Comparison of ENCODE assay signal across 20 mouse cellular contexts in the genomic region with DNA sequence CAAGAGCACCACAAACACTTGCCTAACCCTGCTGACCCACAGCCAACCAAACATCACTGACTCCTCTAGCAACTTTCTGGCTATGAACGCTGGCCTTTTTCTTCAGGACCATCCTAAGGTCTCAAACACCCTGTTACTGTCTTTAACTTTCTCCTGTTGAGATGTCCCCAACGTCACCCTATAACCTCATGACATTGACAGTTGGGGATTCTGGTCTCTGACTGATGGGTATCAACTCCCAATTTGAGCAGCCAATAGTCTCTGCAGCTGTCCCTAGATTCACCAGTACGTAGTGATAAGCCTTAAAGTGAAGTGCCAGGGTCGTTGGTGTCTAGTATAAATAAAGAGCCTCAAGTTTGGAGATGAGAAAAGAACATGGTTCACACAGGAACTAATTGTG. TPM values are rescaled to one million over a fixed set of nuclear protein-coding genes. Genes with fewer than 3 reads are reported as not detected.
DNase-seq lines count a peak whose midpoint lies in the region; TF ChIP-seq lines count a peak whose summit lies in the region.
"Had no signal": no experiment of that assay in that cellular context is flagged by ENCODE, and none has a peak within 500 bp of the region (broad histone marks: within the 10 kb centered on the region; RNA-seq: fewer than 3 reads in every experiment).

No protein-coding gene starts in this region.

- no peak for TF ChIP-seq POLR2A in MEL (IDR thresholded peaks at IDR 0.05; ENCODE audit: control insufficient read depth in 1 of 2, insufficient read depth in 1 of 2, low read depth in 1 of 2, low read length in 2 of 2, poor library complexity in 1 of 2)

- no peaks in the 10 kb centered on the region for H3K27me3 ChIP-seq in MEL (ENCODE audit: control insufficient read depth in 1 of 2, insufficient read depth in 2 of 2, low read length in 2 of 2)
- H3K27me3 ChIP-seq: CH12.LX, Patski had no signal

- TF ChIP-seq CTCF in MEL (IDR thresholded peaks at IDR 0.05 in 2 of 3, conservative IDR thresholded peaks at IDR 0.05 in 1 of 3; ENCODE audit: control insufficient read depth in 1 of 3, insufficient read depth in 1 of 3, low read depth in 2 of 3, low read length in 3 of 3, poor library complexity in 1 of 3, severe bottlenecking in 1 of 3): no peak

- TF ChIP-seq RAD21 in MEL (IDR thresholded peaks at IDR 0.05; ENCODE audit: low read depth, low read length): no peak

- TF ChIP-seq EP300 in MEL (IDR thresholded peaks at IDR 0.05; ENCODE audit: low read depth in 1 of 2, low read length in 2 of 2): peak in 1 of 2 experiments; percentile 66; a peak in 1 of 4 replicates

- peak; percentile 56 for DNase-seq in heart, adult 11 months
- no peak for DNase-seq in heart, postnatal 10 days
- peak; percentile 30 for DNase-seq in MEL (ENCODE audit: low read depth, low spot score)
- DNase-seq in left cerebral cortex, adult 11 months (ENCODE audit: low spot score): no peak
- DNase-seq: adrenal gland, adult 2 months; adrenal gland, adult 8-10 months; adrenal gland, postnatal 10 days; adrenal gland, postnatal 14 days; adrenal gland, postnatal 25 days; adrenal gland, postnatal 36 days; B cell, adult 2 months; cerebellum, adult 11 months; cerebellum, adult 11-12 months; cerebellum, adult 18-20 months; cerebellum, adult 2 months had no signal

- H3K36me3 ChIP-seq in MEL (ENCODE audit: control insufficient read depth in 1 of 2, insufficient read depth in 2 of 2, low read length in 2 of 2): no peaks in the 10 kb centered on the region
- H3K36me3 ChIP-seq: G1E had no signal

- H3K9ac ChIP-seq in MEL (ENCODE audit: control insufficient read depth, low read depth, low read length, poor library complexity, severe bottlenecking): no peak overlapping the region

- intact Hi-C loops in heart, postnatal 10 days (cut with DNase I): no loop called here

- H3K4me1 ChIP-seq in MEL (ENCODE audit: control insufficient read depth in 1 of 2, insufficient read depth in 2 of 2, low read length in 2 of 2): peaks cover 9 to 10% of the 10 kb centered on the region in 2 experiments

- H3K27ac ChIP-seq in MEL (ENCODE audit: control insufficient read depth, low read depth, low read length): peak overlapping the region; percentile 3; the same call in 1 of the 2 replicates

- no peaks in the 10 kb centered on the region for H3K79me2 ChIP-seq in MEL (ENCODE audit: control insufficient read depth, insufficient read depth, low read length, poor library complexity)

- no peak overlapping the region for H3K4me3 ChIP-seq in MEL (ENCODE audit: control insufficient read depth in 1 of 2, insufficient read depth in 1 of 2, low read depth in 2 of 2, low read length in 2 of 2)

- H3K9me3 ChIP-seq in MEL (replicated peaks; ENCODE audit: insufficient read depth, low read length): no peaks in the 10 kb centered on the region
- H3K9me3 ChIP-seq: G1E had no signal

TF ChIP-seq in MEL, 35 proteins besides CTCF, POLR2A, EP300 and RAD21:
- TF ChIP-seq MAFK (IDR thresholded peaks at IDR 0.05; ENCODE audit: borderline replicate concordance, low read depth, low read length) (no peak), USF2 (IDR thresholded peaks at IDR 0.05; ENCODE audit: borderline replicate concordance in 1 of 2, insufficient read depth in 1 of 2, low read depth in 1 of 2, low read length in 2 of 2) (no peak), MYB (IDR thresholded peaks at IDR 0.05; ENCODE audit: low read depth, low read length) (peak; percentile 70), MAX (IDR thresholded peaks at IDR 0.05; ENCODE audit: low read length) (no peak), TCF12 (IDR thresholded peaks at IDR 0.05; ENCODE audit: low read depth, low read length) (peak; percentile 23; the same call in 1 of the 2 replicates), ETS1 (IDR thresholded peaks at IDR 0.05; ENCODE audit: low read depth, low read length) (0 out of 2 replicates have a peak, but pooled peaks have one; percentile 12), NRF1 (IDR thresholded peaks at IDR 0.05; ENCODE audit: insufficient read depth, low read depth, low read length, poor library complexity, severe bottlenecking) (no peak), MEF2A (IDR thresholded peaks at IDR 0.05; ENCODE audit: extremely low read depth, insufficient replicate concordance, low read depth, low read length, poor library complexity, severe bottlenecking) (no peak), SIN3A (IDR thresholded peaks at IDR 0.05; ENCODE audit: low read length) (no peak; the same call in 1 of the 2 replicates), ZNF384 (IDR thresholded peaks at IDR 0.05; ENCODE audit: low read depth, low read length) (no peak), MXI1 (IDR thresholded peaks at IDR 0.05; ENCODE audit: low read depth, low read length) (0 out of 2 replicates have a peak, but pooled peaks have one; percentile 17), RCOR1 (IDR thresholded peaks at IDR 0.05; ENCODE audit: low read depth, low read length) (no peak), KAT2A (conservative IDR thresholded peaks at IDR 0.05; ENCODE audit: low read depth, low read length) (no peak)

RNA-seq across cellular contexts. Expression of a gene that starts 28.9 kb away (rescaled TPM):
- total RNA-seq in heart, postnatal 10 days (2021): 1 to 10 TPM; 3.2 to 3.5 TPM
- total RNA-seq in MEL (2012; rRNA removed): 4.7 and 6.5 TPM in 2 replicates
- polyA plus RNA-seq in MEL (2012; ENCODE audit: insufficient read depth in 1 of 2, insufficient read length in 2 of 2, low read depth in 1 of 2, low replicate concordance in 2 of 2, missing spikeins in 1 of 2): 1 to 10 TPM in 1 of 2 experiments, not detected in 1; 5.8 TPM

RNA-seq across cellular contexts. Expression of a gene that starts 52.2 kb away (rescaled TPM):
- total RNA-seq in heart, postnatal 10 days (2021): 1 to 10 TPM in 1 of 2 experiments, under 1 TPM in 1; 0.82 to 1.1 TPM
- total RNA-seq in MEL (2012; rRNA removed): not detected in 2 replicates
- polyA plus RNA-seq in MEL (2012; ENCODE audit: insufficient read depth in 1 of 2, insufficient read length in 2 of 2, low read depth in 1 of 2, low replicate concordance in 2 of 2, missing spikeins in 1 of 2): not detected
- total RNA-seq: CH12.LX had no signal
- polyA plus RNA-seq: activated CD4-positive, CD25-positive, alpha-beta regulatory T cell, adult 4 months; CD4-positive, CD25-positive, alpha-beta regulatory T cell, adult 4 months; G1E had no signal

RNA-seq across cellular contexts. Expression of a gene that starts 52.2 kb away (rescaled TPM):
- total RNA-seq in heart, postnatal 10 days (2021): 1 to 10 TPM; 3.8 to 5.1 TPM
- 0.65 and 0.69 TPM in 2 replicates for total RNA-seq in MEL (2012; rRNA removed)
- polyA plus RNA-seq in MEL (2012; ENCODE audit: insufficient read depth in 1 of 2, insufficient read length in 2 of 2, low read depth in 1 of 2, low replicate concordance in 2 of 2, missing spikeins in 1 of 2): 1 to 10 TPM in 1 of 2 experiments, not detected in 1; 1.4 TPM

RNA-seq across cellular contexts. Expression of a gene that starts 52.5 kb away (rescaled TPM):
- total RNA-seq in heart, postnatal 10 days (2021): 10 to 100 TPM; 14.7 to 16.3 TPM
- 2.5 and 2.6 TPM in 2 replicates for total RNA-seq in MEL (2012; rRNA removed)
- 1 to 10 TPM in 1 of 2 experiments, not detected in 1; 3.1 TPM for polyA plus RNA-seq in MEL (2012; ENCODE audit: insufficient read depth in 1 of 2, insufficient read length in 2 of 2, low read depth in 1 of 2, low replicate concordance in 2 of 2, missing spikeins in 1 of 2)

Comparison
In these comparisons a context has a peak if more than half of its experiments do, and no peak if none do; other contexts are left out.
1. DNase-seq: peak in heart, adult 11 months (single experiment) and MEL (single experiment); none in heart, postnatal 10 days (0 of 2) and left cerebral cortex, adult 11 months (single experiment).